Mouse (Mus musculus): ENCODE data around the gene Ube2h.

DNA sequence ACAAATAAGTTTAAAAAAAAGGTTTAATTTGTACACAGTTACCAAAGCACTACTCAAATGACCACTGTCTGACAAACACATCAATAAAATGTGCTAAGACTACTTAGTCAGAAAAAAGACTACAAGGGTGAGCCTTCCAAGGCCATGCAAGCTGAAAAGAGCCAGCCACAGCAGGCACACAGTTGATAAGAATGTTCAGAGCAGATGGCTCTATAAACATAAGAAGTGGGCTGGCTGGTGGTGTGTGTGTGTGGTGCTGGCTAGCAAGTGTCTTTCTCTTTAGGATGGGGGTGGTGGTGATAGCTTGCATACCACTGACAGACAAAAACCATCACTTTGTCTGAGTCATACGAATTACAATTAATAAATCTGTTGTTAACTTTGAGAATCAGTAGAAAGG is 67.8 kb downstream of the Ube2h start:
- TF ChIP-seq POLR2A (IDR thresholded peaks at IDR 0.05; ENCODE audit: insufficient read depth, low read depth, low read length) (no peak), CTCF (IDR thresholded peaks at IDR 0.05) (no peak)

Data from heart, adult 2 months (tissue).